Mouse (Mus musculus): Measurements from ENCODE around the gene Btbd3. TPM values are rescaled to one million over a fixed set of nuclear protein-coding genes. Genes with fewer than 3 reads are reported as not detected.

Gene Btbd3
- polyA plus RNA-seq, 1 experiment from 2014 or later: 23.7 TPM

GRCm38 (mm10) chr2:138528461-138528860 lies 272.1 kb downstream of the Btbd3 start:
- WGBS: 72% methylated on average over 1 of the region's 1 CpGs
- ATAC-seq (ENCODE audit: low FRiP score, low TSS enrichment): no peak
- H3K4me2 ChIP-seq (replicated peaks; ENCODE audit: low read depth): no peak overlapping the region
- no peak overlapping the region for H3K9ac ChIP-seq (ENCODE audit: low read length)
- no peaks in the 10 kb centered on the region for H3K27me3 ChIP-seq (ENCODE audit: control insufficient read depth, insufficient read depth, low read length)
- H3K4me3 ChIP-seq (ENCODE audit: low read depth, low read length): no peak overlapping the region
- TF ChIP-seq CTCF (IDR thresholded peaks at IDR 0.05; ENCODE audit: low read depth): no peak
- no peak for TF ChIP-seq EP300 (optimal IDR thresholded peaks at IDR 0.05)
- no peaks in the 10 kb centered on the region for H3K36me3 ChIP-seq (ENCODE audit: control insufficient read depth, insufficient read depth, low read length)
- DNase-seq (ENCODE audit: low spot score): no peak
- H3K4me1 ChIP-seq (replicated peaks; ENCODE audit: control insufficient read depth, insufficient read depth): no peaks in the 10 kb centered on the region
- no peak overlapping the region for H3K27ac ChIP-seq (replicated peaks)
- no peaks in the 10 kb centered on the region for H3K9me3 ChIP-seq (ENCODE audit: control insufficient read depth, low read length)

DNA sequence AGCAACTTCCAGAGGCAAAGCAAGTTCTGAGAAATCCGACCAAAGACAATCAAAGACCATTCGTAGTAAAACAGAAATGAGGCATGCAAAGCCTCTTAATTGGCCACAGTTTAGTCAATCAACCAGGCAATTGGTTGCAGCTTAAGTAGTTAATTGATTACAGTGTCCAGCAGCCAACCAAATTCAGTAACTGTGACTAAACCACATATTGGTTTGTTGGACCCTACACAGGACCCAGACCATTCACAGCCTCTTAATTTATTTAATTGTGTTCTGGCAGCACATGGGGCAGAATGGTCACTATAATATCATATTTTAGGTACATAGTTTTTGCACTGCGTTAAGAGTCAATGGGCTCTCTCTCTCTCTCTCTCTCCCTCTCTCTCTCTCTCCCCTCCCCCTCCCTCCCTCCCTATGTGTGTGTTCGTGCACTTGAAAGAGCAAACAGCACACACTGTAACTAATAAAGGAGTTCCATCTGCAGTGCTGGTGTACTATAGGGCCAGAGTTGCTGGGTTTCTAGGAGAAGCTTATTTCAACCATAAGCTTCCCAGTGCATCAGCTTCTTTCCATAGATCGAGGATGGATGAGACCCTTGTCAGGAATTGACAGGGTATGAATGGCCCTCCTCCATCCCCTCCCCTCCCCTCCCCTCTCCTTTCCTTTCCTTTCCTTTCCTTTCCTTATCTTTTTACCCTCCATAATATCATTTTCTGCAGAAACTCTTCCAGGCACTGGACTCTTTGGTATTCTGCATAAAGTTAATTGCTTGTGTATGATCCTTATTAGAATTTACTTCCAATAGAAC lies 275.0 kb downstream of the Btbd3 start:
- Histone ChIP-seq H3K36me3 (ENCODE audit: control insufficient read depth, insufficient read depth, low read length) (no peaks in the 10 kb centered on the region), H3K4me1 (replicated peaks; ENCODE audit: control insufficient read depth, insufficient read depth) (no peaks in the 10 kb centered on the region), H3K4me2 (replicated peaks; ENCODE audit: low read depth) (no peak overlapping the region), H3K27me3 (ENCODE audit: control insufficient read depth, insufficient read depth, low read length) (no peaks in the 10 kb centered on the region), H3K9me3 (ENCODE audit: control insufficient read depth, low read length) (no peaks in the 10 kb centered on the region), H3K4me3 (ENCODE audit: low read depth, low read length) (no peak overlapping the region), H3K9ac (ENCODE audit: low read length) (no peak overlapping the region), H3K27ac (replicated peaks) (no peak overlapping the region)
- ATAC-seq (ENCODE audit: low FRiP score, low TSS enrichment) (no peak), DNase-seq (ENCODE audit: low spot score) (no peak)
- TF ChIP-seq CTCF (IDR thresholded peaks at IDR 0.05; ENCODE audit: low read depth) (no peak), EP300 (optimal IDR thresholded peaks at IDR 0.05) (no peak)
- 74% methylated on average over 5 of the region's 5 CpGs for WGBS

DNA sequence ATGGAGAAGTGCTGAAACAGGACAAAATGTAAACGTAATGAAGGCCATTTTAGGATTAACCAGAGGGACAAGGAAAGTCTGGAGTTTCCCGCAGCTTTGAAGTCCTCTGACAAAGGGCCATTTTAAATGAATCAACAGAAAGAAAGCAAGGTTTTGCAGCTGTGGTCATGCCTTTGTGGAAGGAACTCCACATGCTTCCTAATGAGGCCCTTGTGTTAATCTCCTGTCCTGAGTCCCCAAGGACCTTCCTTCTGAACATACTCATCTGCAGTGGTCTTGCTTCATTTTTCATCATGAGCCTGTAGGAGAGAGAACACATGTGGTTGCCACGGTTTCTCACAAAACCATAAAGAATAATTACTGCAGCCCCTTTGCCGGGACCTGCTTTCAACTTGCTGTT lies 275.6 kb downstream of the Btbd3 start:
- Histone ChIP-seq H3K27me3 (ENCODE audit: control insufficient read depth, insufficient read depth, low read length) (no peaks in the 10 kb centered on the region), H3K27ac (replicated peaks) (no peak overlapping the region), H3K4me2 (replicated peaks; ENCODE audit: low read depth) (no peak overlapping the region), H3K9ac (ENCODE audit: low read length) (no peak overlapping the region), H3K36me3 (ENCODE audit: control insufficient read depth, insufficient read depth, low read length) (no peaks in the 10 kb centered on the region), H3K4me3 (ENCODE audit: low read depth, low read length) (no peak overlapping the region), H3K9me3 (ENCODE audit: control insufficient read depth, low read length) (no peaks in the 10 kb centered on the region), H3K4me1 (replicated peaks; ENCODE audit: control insufficient read depth, insufficient read depth) (no peaks in the 10 kb centered on the region)
- TF ChIP-seq EP300 (optimal IDR thresholded peaks at IDR 0.05) (no peak), CTCF (IDR thresholded peaks at IDR 0.05; ENCODE audit: low read depth) (no peak)
- no peak for ATAC-seq (ENCODE audit: low FRiP score, low TSS enrichment)
- no peak for DNase-seq (ENCODE audit: low spot score)
- WGBS: 61% methylated on average over 4 of the region's 4 CpGs

DNA sequence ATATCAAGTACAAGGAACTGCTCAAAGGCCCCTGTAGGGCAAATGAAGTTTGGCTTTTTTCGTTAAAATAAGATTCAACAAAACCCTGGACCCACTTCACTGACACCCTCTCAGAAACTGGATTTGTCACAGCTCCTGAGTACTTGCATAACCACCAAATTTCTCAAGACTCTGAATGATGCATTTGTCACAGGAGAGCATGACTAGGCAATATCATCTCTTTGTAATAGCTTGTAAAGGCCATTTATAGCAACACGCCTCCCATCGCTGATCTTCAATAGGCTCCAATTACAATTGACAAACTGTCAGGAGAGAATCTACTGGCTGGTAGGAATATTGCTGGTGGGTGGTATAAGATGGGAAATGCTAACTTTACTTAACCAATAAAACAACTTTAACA lies 283.3 kb downstream of the Btbd3 start:
- H3K4me3 ChIP-seq (ENCODE audit: low read depth, low read length): no peak overlapping the region
- H3K27me3 ChIP-seq (ENCODE audit: control insufficient read depth, insufficient read depth, low read length): no peaks in the 10 kb centered on the region
- H3K27ac ChIP-seq (replicated peaks): no peak overlapping the region
- H3K9me3 ChIP-seq (ENCODE audit: control insufficient read depth, low read length): no peaks in the 10 kb centered on the region
- DNase-seq (ENCODE audit: low spot score) (no peak), ATAC-seq (ENCODE audit: low FRiP score, low TSS enrichment) (no peak)
- H3K4me1 ChIP-seq (replicated peaks; ENCODE audit: control insufficient read depth, insufficient read depth): no peaks in the 10 kb centered on the region
- 84% methylated on average over 3 of the region's 3 CpGs for WGBS
- no peaks in the 10 kb centered on the region for H3K36me3 ChIP-seq (ENCODE audit: control insufficient read depth, insufficient read depth, low read length)
- no peak for TF ChIP-seq CTCF (IDR thresholded peaks at IDR 0.05; ENCODE audit: low read depth)
- TF ChIP-seq EP300 (optimal IDR thresholded peaks at IDR 0.05): no peak
- no peak overlapping the region for H3K4me2 ChIP-seq (replicated peaks; ENCODE audit: low read depth)
- H3K9ac ChIP-seq (ENCODE audit: low read length): no peak overlapping the region

- H3K36me3 ChIP-seq (ENCODE audit: control insufficient read depth, insufficient read depth, low read length): no peaks in the 10 kb centered on the region
- H3K9me3 ChIP-seq (ENCODE audit: control insufficient read depth, low read length): no peaks in the 10 kb centered on the region
- WGBS: 66% methylated on average over 2 of the region's 2 CpGs
- H3K4me2 ChIP-seq (replicated peaks; ENCODE audit: low read depth): no peak overlapping the region
- no peaks in the 10 kb centered on the region for H3K27me3 ChIP-seq (ENCODE audit: control insufficient read depth, insufficient read depth, low read length)
- ATAC-seq (ENCODE audit: low FRiP score, low TSS enrichment): no peak
- no peak overlapping the region for H3K9ac ChIP-seq (ENCODE audit: low read length)
- TF ChIP-seq EP300 (optimal IDR thresholded peaks at IDR 0.05) (no peak), CTCF (IDR thresholded peaks at IDR 0.05; ENCODE audit: low read depth) (no peak)
- no peak overlapping the region for H3K27ac ChIP-seq (replicated peaks)
- DNase-seq (ENCODE audit: low spot score): no peak
- H3K4me3 ChIP-seq (ENCODE audit: low read depth, low read length): no peak overlapping the region
- H3K4me1 ChIP-seq (replicated peaks; ENCODE audit: control insufficient read depth, insufficient read depth): no peaks in the 10 kb centered on the region
Measured at GRCm38 (mm10) chr2:138548990-138549389, 292.6 kb downstream of the Btbd3 start.

DNA sequence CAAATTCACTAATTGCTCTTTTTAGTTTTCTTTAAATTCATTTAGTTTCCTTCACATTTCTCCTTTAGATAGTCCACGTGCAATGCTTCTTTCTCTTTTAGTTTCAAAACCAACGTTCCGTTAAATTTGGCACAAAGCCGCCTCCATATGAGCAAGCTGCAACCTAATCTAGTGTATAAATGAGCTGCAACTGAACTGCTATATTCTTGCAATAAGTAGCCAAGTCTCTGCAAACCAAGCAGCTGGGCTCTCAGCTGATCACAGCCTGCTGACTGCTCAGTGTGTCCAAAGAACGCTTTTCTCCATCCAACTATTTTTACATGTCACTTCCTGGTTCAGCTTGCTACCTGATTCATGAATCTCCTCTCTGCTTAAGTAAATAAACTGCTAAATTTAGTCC lies 295.2 kb downstream of the Btbd3 start:
- no peak for DNase-seq (ENCODE audit: low spot score)
- H3K27ac ChIP-seq (replicated peaks): no peak overlapping the region
- no peak for ATAC-seq (ENCODE audit: low FRiP score, low TSS enrichment)
- H3K27me3 ChIP-seq (ENCODE audit: control insufficient read depth, insufficient read depth, low read length): no peaks in the 10 kb centered on the region
- H3K4me3 ChIP-seq (ENCODE audit: low read depth, low read length): no peak overlapping the region
- H3K36me3 ChIP-seq (ENCODE audit: control insufficient read depth, insufficient read depth, low read length): no peaks in the 10 kb centered on the region
- TF ChIP-seq EP300 (optimal IDR thresholded peaks at IDR 0.05): no peak
- TF ChIP-seq CTCF (IDR thresholded peaks at IDR 0.05; ENCODE audit: low read depth): no peak
- 43% methylated on average over 5 of the region's 5 CpGs for WGBS
- no peak overlapping the region for H3K4me2 ChIP-seq (replicated peaks; ENCODE audit: low read depth)
- H3K4me1 ChIP-seq (replicated peaks; ENCODE audit: control insufficient read depth, insufficient read depth): no peaks in the 10 kb centered on the region
- no peaks in the 10 kb centered on the region for H3K9me3 ChIP-seq (ENCODE audit: control insufficient read depth, low read length)
- H3K9ac ChIP-seq (ENCODE audit: low read length): no peak overlapping the region
